Mouse (Mus musculus): ENCODE data around the gene Zfr. TPM values are rescaled to one million over a fixed set of nuclear protein-coding genes. Genes with fewer than 3 reads are reported as not detected.
"Not testable (repeated sequence)": the region's sequence is repeated elsewhere in the genome, so short reads cannot be mapped to it uniquely, and the experiment has no call there.

Zfr gene
- total and polyA plus RNA-seq, 2 experiments from 2014 or later: 212 to 300 TPM

- no peak for TF ChIP-seq CTCF (IDR thresholded peaks at IDR 0.05)
- DNase-seq (ENCODE audit: low spot score) (no peak), ATAC-seq (ENCODE audit: low FRiP score) (no peak)
- Histone ChIP-seq H3K27me3 (ENCODE audit: insufficient read depth, low read length) (no peaks in the 10 kb centered on the region), H3K4me1 (ENCODE audit: insufficient read depth, low read length) (no peaks in the 10 kb centered on the region), H3K4me3 (ENCODE audit: low read depth, low read length) (no peak overlapping the region), H3K9ac (replicated peaks; ENCODE audit: low read length, poor library complexity, severe bottlenecking) (no peak overlapping the region), H3K36me3 (ENCODE audit: insufficient read depth, low read length) (peaks cover 9% of the 10 kb centered on the region; the same call in 1 of the 2 replicates), H3K27ac (ENCODE audit: low read depth, low read length) (no peak overlapping the region), H3K4me2 (ENCODE audit: low read depth, low read length, poor library complexity, severe bottlenecking) (no peak overlapping the region), H3K9me3 (ENCODE audit: low read length) (no peaks in the 10 kb centered on the region)
- 92% methylated on average over 8 of the region's 8 CpGs for WGBS
Observed at GRCm38 (mm10) chr15:12140985-12141729, 23.5 kb downstream of the Zfr start.

GRCm38 (mm10) chr15:12147423-12147822 lies 29.8 kb downstream of the Zfr start:
- H3K27me3 ChIP-seq (ENCODE audit: insufficient read depth, low read length): no peaks in the 10 kb centered on the region
- no peaks in the 10 kb centered on the region for H3K9me3 ChIP-seq (ENCODE audit: low read length)
- ATAC-seq (ENCODE audit: low FRiP score): no peak
- TF ChIP-seq CTCF (IDR thresholded peaks at IDR 0.05): no peak
- no peak overlapping the region for H3K4me2 ChIP-seq (ENCODE audit: low read depth, low read length, poor library complexity, severe bottlenecking)
- H3K27ac ChIP-seq (ENCODE audit: low read depth, low read length): no peak overlapping the region
- no peaks in the 10 kb centered on the region for H3K4me1 ChIP-seq (ENCODE audit: insufficient read depth, low read length)
- WGBS: 75% methylated on average over 2 of the region's 2 CpGs
- no peak overlapping the region for H3K9ac ChIP-seq (replicated peaks; ENCODE audit: low read length, poor library complexity, severe bottlenecking)
- H3K4me3 ChIP-seq (ENCODE audit: low read depth, low read length): no peak overlapping the region
- H3K36me3 ChIP-seq (ENCODE audit: insufficient read depth, low read length): peaks cover 27% of the 10 kb centered on the region
- no peak for DNase-seq (ENCODE audit: low spot score)

GRCm38 (mm10) chr15:12149501-12149900 lies 31.9 kb downstream of the Zfr start:
- Histone ChIP-seq H3K4me1 (ENCODE audit: insufficient read depth, low read length) (no peaks in the 10 kb centered on the region), H3K36me3 (ENCODE audit: insufficient read depth, low read length) (peaks cover 42% of the 10 kb centered on the region), H3K27me3 (ENCODE audit: insufficient read depth, low read length) (no peaks in the 10 kb centered on the region), H3K4me2 (ENCODE audit: low read depth, low read length, poor library complexity, severe bottlenecking) (no peak overlapping the region), H3K27ac (ENCODE audit: low read depth, low read length) (no peak overlapping the region), H3K9me3 (ENCODE audit: low read length) (no peaks in the 10 kb centered on the region), H3K4me3 (ENCODE audit: low read depth, low read length) (no peak overlapping the region), H3K9ac (replicated peaks; ENCODE audit: low read length, poor library complexity, severe bottlenecking) (no peak overlapping the region)
- no peak for DNase-seq (ENCODE audit: low spot score)
- ATAC-seq (ENCODE audit: low FRiP score): no peak
- WGBS: 95% methylated on average over 6 of the region's 6 CpGs
- no peak for TF ChIP-seq CTCF (IDR thresholded peaks at IDR 0.05)

- Histone ChIP-seq H3K4me2 (ENCODE audit: low read depth, low read length, poor library complexity, severe bottlenecking) (no peak overlapping the region), H3K4me3 (ENCODE audit: low read depth, low read length) (no peak overlapping the region), H3K36me3 (ENCODE audit: insufficient read depth, low read length) (peaks cover 59% of the 10 kb centered on the region), H3K27ac (ENCODE audit: low read depth, low read length) (no peak overlapping the region), H3K9ac (replicated peaks; ENCODE audit: low read length, poor library complexity, severe bottlenecking) (no peak overlapping the region), H3K27me3 (ENCODE audit: insufficient read depth, low read length) (no peaks in the 10 kb centered on the region), H3K9me3 (ENCODE audit: low read length) (no peaks in the 10 kb centered on the region), H3K4me1 (ENCODE audit: insufficient read depth, low read length) (no peaks in the 10 kb centered on the region)
- no peak for ATAC-seq (ENCODE audit: low FRiP score)
- no peak for TF ChIP-seq CTCF (IDR thresholded peaks at IDR 0.05)
- DNase-seq (ENCODE audit: low spot score): no peak
- WGBS: 90% methylated on average over 3 of the region's 3 CpGs
Observed at GRCm38 (mm10) chr15:12153747-12154146, 36.1 kb downstream of the Zfr start.

GRCm38 (mm10) chr15:12178126-12178525 lies 60.5 kb downstream of the Zfr start:
- Histone ChIP-seq H3K27me3 (ENCODE audit: insufficient read depth, low read length) (no peaks in the 10 kb centered on the region), H3K36me3 (ENCODE audit: insufficient read depth, low read length) (peaks cover 30% of the 10 kb centered on the region), H3K9me3 (ENCODE audit: low read length) (no peaks in the 10 kb centered on the region), H3K4me1 (ENCODE audit: insufficient read depth, low read length) (no peaks in the 10 kb centered on the region), H3K9ac (replicated peaks; ENCODE audit: low read length, poor library complexity, severe bottlenecking) (no peak overlapping the region), H3K27ac (ENCODE audit: low read depth, low read length) (no peak overlapping the region), H3K4me3 (ENCODE audit: low read depth, low read length) (no peak overlapping the region), H3K4me2 (ENCODE audit: low read depth, low read length, poor library complexity, severe bottlenecking) (no peak overlapping the region)
- 59% methylated on average over 5 of the region's 5 CpGs for WGBS
- DNase-seq (ENCODE audit: low spot score) (peak; percentile 8), ATAC-seq (ENCODE audit: low FRiP score) (no peak)
- no peak for TF ChIP-seq CTCF (IDR thresholded peaks at IDR 0.05)

- H3K9me3 ChIP-seq (ENCODE audit: low read length); H3K27ac ChIP-seq (ENCODE audit: low read depth, low read length); H3K9ac ChIP-seq (replicated peaks; ENCODE audit: low read length, poor library complexity, severe bottlenecking); H3K4me3 ChIP-seq (ENCODE audit: low read depth, low read length); DNase-seq (ENCODE audit: low spot score); ATAC-seq (ENCODE audit: low FRiP score); H3K4me2 ChIP-seq (ENCODE audit: low read depth, low read length, poor library complexity, severe bottlenecking); H3K27me3 ChIP-seq (ENCODE audit: insufficient read depth, low read length); H3K4me1 ChIP-seq (ENCODE audit: insufficient read depth, low read length): not testable (repeated sequence)
- 95% methylated on average over 13 of the region's 13 CpGs for WGBS
- H3K36me3 ChIP-seq (ENCODE audit: insufficient read depth, low read length): peaks cover 15% of the 10 kb centered on the region; the same call in 1 of the 2 replicates
Observed at GRCm38 (mm10) chr15:12181181-12181805, 63.7 kb downstream of the Zfr start.

All from midbrain, postnatal 0 days (tissue).